Mouse (Mus musculus) heart, adult 18-20 months (tissue): ENCODE measurements around the gene Ubp1. TPM values are rescaled to one million over a fixed set of nuclear protein-coding genes. Genes with fewer than 3 reads are reported as not detected.

ENCODE experiments used
- DNase-seq, 2 experiments: peaks; one replicate each; pipeline ENCODE4 v3.0.0; 2021 to 2022; ENCODE audit warnings: mixed read lengths in 1 of 2
- total RNA-seq, 2 experiments: library from RNA; stranded (reverse); gene quantifications; 2 replicates each; pipeline ENCODE4 v1.2.3; 2021

Gene Ubp1
- total RNA-seq, 2 experiments from 2014 or later = 21.8 to 23.4 TPM

GRCm38 (mm10) chr9:114011203-114011602 lies 80.5 kb downstream of the Ubp1 start:
- no peak for DNase-seq

GRCm38 (mm10) chr9:114014034-114014433 lies 83.3 kb downstream of the Ubp1 start:
- no peak for DNase-seq

- DNase-seq = no peak
Measured at GRCm38 (mm10) chr9:114015724-114016123, 85.0 kb downstream of the Ubp1 start.

GRCm38 (mm10) chr9:114016402-114016801 lies 85.7 kb downstream of the Ubp1 start:
- no peak for DNase-seq

GRCm38 (mm10) chr9:114019012-114019762 lies 88.5 kb downstream of the Ubp1 start:
- DNase-seq = no peak

GRCm38 (mm10) chr9:114022141-114022540 lies 91.4 kb downstream of the Ubp1 start:
- no peak for DNase-seq

GRCm38 (mm10) chr9:114025182-114025581 lies 94.4 kb downstream of the Ubp1 start:
- no peak for DNase-seq

GRCm38 (mm10) chr9:114025846-114026245 lies 95.1 kb downstream of the Ubp1 start:
- DNase-seq = no peak

GRCm38 (mm10) chr9:114026261-114026934 lies 95.7 kb downstream of the Ubp1 start:
- peak; percentile 18 to 44 for DNase-seq

Other genes starting within 250 kb of the Ubp1 start
- gene Pdcd6ip, start 222.7 kb upstream of the Ubp1 start, total RNA-seq = 10 to 100 TPM; 59.2 to 66.5 TPM
- gene Clasp2, start 189.5 kb upstream of the Ubp1 start, total RNA-seq = 10 to 100 TPM; 56.2 to 63.4 TPM
- gene Fbxl2, start 115.3 kb downstream of the Ubp1 start, total RNA-seq = 1 to 10 TPM in 1 of 2 experiments, under 1 TPM in 1; 0.62 to 1.2 TPM
- 1 to 10 TPM; 1.1 to 1.2 TPM for gene Susd5, start 126.2 kb downstream of the Ubp1 start, total RNA-seq